Comparison of ENCODE assay signal across 8 mouse cellular contexts in the genomic region with DNA sequence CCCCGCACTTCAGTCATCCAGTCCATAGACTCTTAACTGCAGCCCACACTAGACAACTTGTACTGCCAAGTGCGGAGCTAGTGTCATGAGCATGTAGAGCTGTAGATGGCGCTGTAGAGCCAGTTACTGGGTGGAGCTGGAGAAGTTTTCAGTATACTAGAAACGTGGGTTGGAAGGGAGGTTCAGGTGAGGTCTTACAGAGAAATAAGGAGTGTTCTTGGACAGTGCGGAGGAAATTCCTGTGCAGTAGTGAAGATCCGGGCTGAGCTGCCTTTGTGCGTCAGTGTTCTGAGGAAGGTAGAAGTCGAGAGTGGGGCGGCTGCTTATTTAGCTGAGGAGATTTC. TPM values are rescaled to one million over a fixed set of nuclear protein-coding genes. Genes with fewer than 3 reads are reported as not detected.
DNase-seq lines count a peak whose midpoint lies in the region; ATAC-seq and TF ChIP-seq lines count a peak whose summit lies in the region.

No protein-coding gene starts in this region.

- 46% methylated on average over 9 of the region's 9 CpGs for WGBS in thymus, adult 2 months
- 33% methylated on average over 9 of the region's 9 CpGs for WGBS in kidney, postnatal 0 days

- no peak overlapping the region for H3K4me3 ChIP-seq in thymus, adult 2 months (ENCODE audit: control insufficient read depth, insufficient read depth, low read length)
- H3K4me3 ChIP-seq in kidney, postnatal 0 days (replicated peaks; ENCODE audit: low read depth, low read length) = no peak overlapping the region
- H3K4me3 ChIP-seq in testis, adult 2 months (ENCODE audit: control insufficient read depth, low read depth, low read length) = no peak overlapping the region

- TF ChIP-seq POLR2A in thymus, adult 2 months (IDR thresholded peaks at IDR 0.05; ENCODE audit: control insufficient read depth, extremely low read depth, insufficient read depth, low read length, poor library complexity) = no peak
- no peak for TF ChIP-seq POLR2A in testis, adult 2 months (IDR thresholded peaks at IDR 0.05; ENCODE audit: control insufficient read depth, low read depth, low read length)

- H3K4me1 ChIP-seq in thymus, adult 2 months (replicated peaks; ENCODE audit: control insufficient read depth, insufficient read depth, low read length) = no peaks in the 10 kb centered on the region
- 0 out of 2 replicates have a peak, but pooled peaks cover 6% of the 10 kb centered on the region for H3K4me1 ChIP-seq in kidney, postnatal 0 days (replicated peaks; ENCODE audit: insufficient read depth, low read length)
- peaks cover 12% of the 10 kb centered on the region for H3K4me1 ChIP-seq in testis, adult 2 months (ENCODE audit: control insufficient read depth, insufficient read depth, low read length)

- H3K9me3 ChIP-seq in kidney, postnatal 0 days (replicated peaks; ENCODE audit: low read length) = no peaks in the 10 kb centered on the region

- DNase-seq in cerebellum, postnatal 10 days = peak; percentile 53 to 67
- no peak for DNase-seq in cerebellum, adult 9-11 months
- DNase-seq in thymus, adult 2 months = peak; percentile 36
- no peak for DNase-seq in thymus, adult 18-20 months
- DNase-seq in kidney, postnatal 0 days (ENCODE audit: low spot score) = peak; percentile 82
- DNase-seq in lung, postnatal 4 days = peak; percentile 55 to 69

- no peak overlapping the region for H3K4me2 ChIP-seq in kidney, postnatal 0 days (ENCODE audit: low read length)

- H3K27ac ChIP-seq in thymus, adult 2 months (ENCODE audit: control insufficient read depth, insufficient read depth, low read length) = no peak overlapping the region
- no peak overlapping the region for H3K27ac ChIP-seq in kidney, postnatal 0 days
- H3K27ac ChIP-seq in testis, adult 2 months (ENCODE audit: control insufficient read depth, insufficient read depth, low read depth, low read length) = no peak overlapping the region

- H3K27me3 ChIP-seq in thymus, adult 2 months (ENCODE audit: control insufficient read depth, insufficient read depth, low read length) = no peaks in the 10 kb centered on the region; the same call in 1 of the 2 replicates
- H3K27me3 ChIP-seq in kidney, postnatal 0 days (ENCODE audit: insufficient read depth, low read length) = no peaks in the 10 kb centered on the region
- H3K27me3 ChIP-seq in testis, adult 2 months (ENCODE audit: control insufficient read depth, insufficient read depth, low read length) = no peaks in the 10 kb centered on the region

- peak; percentile 50; the same call in 1 of the 2 replicates for ATAC-seq in erythroblast, adult 5-6 weeks (replicated peaks; ENCODE audit: low FRiP score, poor library complexity, severe bottlenecking)
- peak; percentile 53 for ATAC-seq in kidney, postnatal 0 days (replicated peaks; ENCODE audit: low FRiP score, low read depth)

- no peaks in the 10 kb centered on the region for H3K36me3 ChIP-seq in thymus, adult 2 months (ENCODE audit: control insufficient read depth, insufficient read depth, low read length)
- no peaks in the 10 kb centered on the region for H3K36me3 ChIP-seq in kidney, postnatal 0 days (ENCODE audit: insufficient read depth, low read length)
- H3K36me3 ChIP-seq in testis, adult 2 months (ENCODE audit: control insufficient read depth, insufficient read depth, low read length) = no peaks in the 10 kb centered on the region

- no peak overlapping the region for H3K9ac ChIP-seq in kidney, postnatal 0 days (ENCODE audit: low read depth, low read length)

- TF ChIP-seq CTCF in thymus, adult 2 months (IDR thresholded peaks at IDR 0.05; ENCODE audit: borderline replicate concordance, control insufficient read depth, extremely low read depth, insufficient read depth, low read length, poor library complexity) = no peak
- TF ChIP-seq CTCF in kidney, postnatal 0 days (IDR thresholded peaks at IDR 0.05; ENCODE audit: low read depth) = peak; percentile 79
- peak; percentile 47; the same call in 1 of the 2 replicates for TF ChIP-seq CTCF in testis, adult 2 months (IDR thresholded peaks at IDR 0.05; ENCODE audit: control insufficient read depth, insufficient read depth, insufficient replicate concordance, low read depth, low read length)

RNA-seq across cellular contexts. Expression of a gene that starts 2.7 kb away (rescaled TPM):
- 0.31 and 0.51 TPM in 2 replicates for polyA plus RNA-seq in thymus, adult 2 months (2012; rRNA removed)
- not detected in 2 replicates for total RNA-seq in erythroblast, adult 5-6 weeks (2015; ENCODE audit: low replicate concordance)
- total RNA-seq in erythroblast, adult 5-6 weeks (2017; ENCODE audit: low replicate concordance) = 1.1 TPM in 1 of 2 replicates, not detected in the other
- 9.4 and 10.5 TPM in 2 replicates for polyA plus RNA-seq in kidney, postnatal 0 days (2015; fragmentation: Nextera tagmentation; extraction: Ambion mirVana)
- 0.40 and 0.43 TPM in 2 replicates for polyA plus RNA-seq in testis, adult 2 months (2012; rRNA removed)

RNA-seq across cellular contexts. Expression of a gene that starts 38.2 kb away (rescaled TPM):
- polyA plus RNA-seq in thymus, adult 2 months (2012; rRNA removed) = 50.7 and 58.8 TPM in 2 replicates
- total RNA-seq in erythroblast, adult 5-6 weeks (2015; ENCODE audit: low replicate concordance) = 13.4 and 16.9 TPM in 2 replicates
- total RNA-seq in erythroblast, adult 5-6 weeks (2017; ENCODE audit: low replicate concordance) = 7.4 and 18.5 TPM in 2 replicates
- polyA plus RNA-seq in kidney, postnatal 0 days (2015; fragmentation: Nextera tagmentation; extraction: Ambion mirVana) = 30.9 and 36.2 TPM in 2 replicates
- polyA plus RNA-seq in testis, adult 2 months (2012; rRNA removed) = 12.1 and 17.3 TPM in 2 replicates

Comparison
In these comparisons a context has a peak if more than half of its experiments do, and no peak if none do; other contexts are left out.
1. DNase-seq: peak in cerebellum, postnatal 10 days (2 of 2), thymus, adult 2 months (single experiment), kidney, postnatal 0 days (single experiment) and lung, postnatal 4 days (2 of 2); none in cerebellum, adult 9-11 months (single experiment) and thymus, adult 18-20 months (0 of 2).